Mouse (Mus musculus): ENCODE measurements around the gene Gja3. TPM values are rescaled to one million over a fixed set of nuclear protein-coding genes. Genes with fewer than 3 reads are reported as not detected.
"Not testable (repeated sequence)": the region's sequence is repeated elsewhere in the genome, so short reads cannot be mapped to it uniquely, and the experiment has no call there.

Gene Gja3
- polyA plus RNA-seq, 1 experiment from 2014 or later, result 0.78 TPM

DNA sequence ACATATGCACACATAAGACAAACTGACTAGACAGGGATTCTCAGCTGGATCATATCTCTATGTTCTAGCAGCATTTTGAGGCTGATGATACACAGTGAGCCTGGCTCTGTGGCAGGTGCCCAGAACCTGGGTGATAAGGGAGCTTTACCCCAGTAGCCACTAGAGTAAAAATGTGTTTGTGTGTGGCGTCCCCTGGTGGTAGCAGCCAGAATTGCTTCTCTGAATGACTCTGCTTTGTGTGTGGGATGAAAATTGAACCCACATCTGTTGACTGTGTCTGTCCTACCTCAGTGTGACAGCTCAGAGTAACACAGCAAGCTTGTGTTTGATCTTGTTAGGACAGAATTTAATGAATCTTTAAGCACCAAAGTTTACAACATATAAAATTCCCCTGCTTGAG is 2.2 kb upstream of the Gja3 start:
- H3K27me3 ChIP-seq (ENCODE audit: control insufficient read depth, insufficient read depth, low read length), result peaks cover 28% of the 10 kb centered on the region
- ATAC-seq (ENCODE audit: insufficient number of reproducible peaks, insufficient read depth, low FRiP score, low read depth); H3K9me3 ChIP-seq (ENCODE audit: control insufficient read depth, low read depth, low read length); H3K4me2 ChIP-seq (replicated peaks; ENCODE audit: low read depth, low read length); H3K9ac ChIP-seq (replicated peaks; ENCODE audit: low read depth, low read length); H3K4me3 ChIP-seq (ENCODE audit: low read depth, low read length); H3K36me3 ChIP-seq (ENCODE audit: control insufficient read depth, insufficient read depth, low read length); H3K4me1 ChIP-seq (ENCODE audit: control insufficient read depth, insufficient read depth, low read length); H3K27ac ChIP-seq (ENCODE audit: low read length): not testable (repeated sequence)
- WGBS, result 0% methylated on average over 1 of the region's 1 CpGs

GRCm38 (mm10) chr14:57057204-57057562 is 717 bp downstream of the Gja3 start:
- Histone ChIP-seq H3K36me3 (ENCODE audit: control insufficient read depth, insufficient read depth, low read length) (no peaks in the 10 kb centered on the region), H3K4me2 (replicated peaks; ENCODE audit: low read depth, low read length) (peak overlapping the region; percentile 95), H3K4me3 (ENCODE audit: low read depth, low read length) (peak overlapping the region; percentile 47), H3K9ac (replicated peaks; ENCODE audit: low read depth, low read length) (no peak overlapping the region), H3K9me3 (ENCODE audit: control insufficient read depth, low read depth, low read length) (no peaks in the 10 kb centered on the region), H3K27ac (ENCODE audit: low read length) (no peak overlapping the region), H3K27me3 (ENCODE audit: control insufficient read depth, insufficient read depth, low read length) (peaks cover 28% of the 10 kb centered on the region), H3K4me1 (ENCODE audit: control insufficient read depth, insufficient read depth, low read length) (no peaks in the 10 kb centered on the region)
- 3% methylated on average over 19 of the region's 19 CpGs for WGBS
- no peak for ATAC-seq (ENCODE audit: insufficient number of reproducible peaks, insufficient read depth, low FRiP score, low read depth)

GRCm38 (mm10) chr14:57052713-57053112 is 5.2 kb downstream of the Gja3 start:
- Histone ChIP-seq H3K4me1 (ENCODE audit: control insufficient read depth, insufficient read depth, low read length) (no peaks in the 10 kb centered on the region), H3K4me3 (ENCODE audit: low read depth, low read length) (no peak overlapping the region), H3K36me3 (ENCODE audit: control insufficient read depth, insufficient read depth, low read length) (no peaks in the 10 kb centered on the region), H3K27me3 (ENCODE audit: control insufficient read depth, insufficient read depth, low read length) (peaks cover 16% of the 10 kb centered on the region), H3K4me2 (replicated peaks; ENCODE audit: low read depth, low read length) (no peak overlapping the region), H3K9me3 (ENCODE audit: control insufficient read depth, low read depth, low read length) (no peaks in the 10 kb centered on the region), H3K9ac (replicated peaks; ENCODE audit: low read depth, low read length) (no peak overlapping the region), H3K27ac (ENCODE audit: low read length) (no peak overlapping the region)
- no peak for ATAC-seq (ENCODE audit: insufficient number of reproducible peaks, insufficient read depth, low FRiP score, low read depth)
- WGBS, result 66% methylated on average over 6 of the region's 6 CpGs

- Histone ChIP-seq H3K4me1 (ENCODE audit: control insufficient read depth, insufficient read depth, low read length) (no peaks in the 10 kb centered on the region), H3K9me3 (ENCODE audit: control insufficient read depth, low read depth, low read length) (no peaks in the 10 kb centered on the region), H3K36me3 (ENCODE audit: control insufficient read depth, insufficient read depth, low read length) (no peaks in the 10 kb centered on the region), H3K27me3 (ENCODE audit: control insufficient read depth, insufficient read depth, low read length) (no peaks in the 10 kb centered on the region), H3K4me3 (ENCODE audit: low read depth, low read length) (no peak overlapping the region), H3K9ac (replicated peaks; ENCODE audit: low read depth, low read length) (no peak overlapping the region), H3K4me2 (replicated peaks; ENCODE audit: low read depth, low read length) (no peak overlapping the region), H3K27ac (ENCODE audit: low read length) (no peak overlapping the region)
- no peak for ATAC-seq (ENCODE audit: insufficient number of reproducible peaks, insufficient read depth, low FRiP score, low read depth)
- 68% methylated on average over 6 of the region's 6 CpGs for WGBS
These were observed 14.0 kb downstream of the Gja3 start for GRCm38 (mm10) chr14:57043863-57044262.

- Histone ChIP-seq H3K27ac (ENCODE audit: low read length) (no peak overlapping the region), H3K27me3 (ENCODE audit: control insufficient read depth, insufficient read depth, low read length) (no peaks in the 10 kb centered on the region), H3K36me3 (ENCODE audit: control insufficient read depth, insufficient read depth, low read length) (no peaks in the 10 kb centered on the region), H3K9ac (replicated peaks; ENCODE audit: low read depth, low read length) (no peak overlapping the region), H3K4me3 (ENCODE audit: low read depth, low read length) (no peak overlapping the region), H3K4me2 (replicated peaks; ENCODE audit: low read depth, low read length) (no peak overlapping the region), H3K4me1 (ENCODE audit: control insufficient read depth, insufficient read depth, low read length) (no peaks in the 10 kb centered on the region), H3K9me3 (ENCODE audit: control insufficient read depth, low read depth, low read length) (no peaks in the 10 kb centered on the region)
- WGBS, result 46% methylated on average over 1 of the region's 1 CpGs
- ATAC-seq (ENCODE audit: insufficient number of reproducible peaks, insufficient read depth, low FRiP score, low read depth), result no peak
These were observed 16.5 kb downstream of the Gja3 start for GRCm38 (mm10) chr14:57041439-57041838.

- Histone ChIP-seq H3K9ac (replicated peaks; ENCODE audit: low read depth, low read length) (no peak overlapping the region), H3K4me2 (replicated peaks; ENCODE audit: low read depth, low read length) (no peak overlapping the region), H3K4me3 (ENCODE audit: low read depth, low read length) (no peak overlapping the region), H3K4me1 (ENCODE audit: control insufficient read depth, insufficient read depth, low read length) (no peaks in the 10 kb centered on the region), H3K9me3 (ENCODE audit: control insufficient read depth, low read depth, low read length) (no peaks in the 10 kb centered on the region), H3K27me3 (ENCODE audit: control insufficient read depth, insufficient read depth, low read length) (no peaks in the 10 kb centered on the region), H3K36me3 (ENCODE audit: control insufficient read depth, insufficient read depth, low read length) (no peaks in the 10 kb centered on the region), H3K27ac (ENCODE audit: low read length) (no peak overlapping the region)
- WGBS, result 57% methylated on average over 6 of the region's 6 CpGs
- ATAC-seq (ENCODE audit: insufficient number of reproducible peaks, insufficient read depth, low FRiP score, low read depth), result no peak
These were observed 22.9 kb downstream of the Gja3 start for GRCm38 (mm10) chr14:57034926-57035498.

- no peaks in the 10 kb centered on the region for H3K9me3 ChIP-seq (ENCODE audit: control insufficient read depth, low read depth, low read length)
- no peaks in the 10 kb centered on the region for H3K27me3 ChIP-seq (ENCODE audit: control insufficient read depth, insufficient read depth, low read length)
- ATAC-seq (ENCODE audit: insufficient number of reproducible peaks, insufficient read depth, low FRiP score, low read depth), result no peak
- no peak overlapping the region for H3K4me2 ChIP-seq (replicated peaks; ENCODE audit: low read depth, low read length)
- H3K9ac ChIP-seq (replicated peaks; ENCODE audit: low read depth, low read length), result no peak overlapping the region
- no peak overlapping the region for H3K27ac ChIP-seq (ENCODE audit: low read length)
- no peak overlapping the region for H3K4me3 ChIP-seq (ENCODE audit: low read depth, low read length)
- 48% methylated on average over 9 of the region's 9 CpGs for WGBS
- H3K36me3 ChIP-seq (ENCODE audit: control insufficient read depth, insufficient read depth, low read length), result no peaks in the 10 kb centered on the region
- no peaks in the 10 kb centered on the region for H3K4me1 ChIP-seq (ENCODE audit: control insufficient read depth, insufficient read depth, low read length)
These were observed 23.8 kb downstream of the Gja3 start for GRCm38 (mm10) chr14:57034135-57034534.

DNA sequence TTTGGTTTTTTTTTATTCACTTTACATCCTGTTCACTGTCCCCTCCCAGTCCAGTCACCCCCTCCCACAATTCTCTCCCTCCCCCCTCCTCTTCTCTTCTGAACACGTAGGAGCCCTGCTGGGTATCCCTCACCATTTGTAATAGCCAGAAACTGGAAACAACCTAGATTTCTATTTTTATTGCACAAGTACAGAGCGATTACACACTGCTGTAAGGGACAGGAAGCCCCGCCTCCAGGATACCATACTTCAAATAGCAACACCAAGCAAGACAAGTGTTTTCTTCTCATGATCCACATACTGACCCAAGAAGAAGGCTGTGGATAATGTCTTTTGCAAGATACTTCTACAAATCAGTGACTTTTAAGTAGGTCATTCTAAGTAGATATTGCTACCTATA is 25.1 kb downstream of the Gja3 start:
- no peak overlapping the region for H3K4me3 ChIP-seq (ENCODE audit: low read depth, low read length)
- H3K27me3 ChIP-seq (ENCODE audit: control insufficient read depth, insufficient read depth, low read length), result no peaks in the 10 kb centered on the region
- no peak overlapping the region for H3K27ac ChIP-seq (ENCODE audit: low read length)
- no peaks in the 10 kb centered on the region for H3K4me1 ChIP-seq (ENCODE audit: control insufficient read depth, insufficient read depth, low read length)
- no peaks in the 10 kb centered on the region for H3K36me3 ChIP-seq (ENCODE audit: control insufficient read depth, insufficient read depth, low read length)
- WGBS, result 77% methylated on average over 3 of the region's 3 CpGs
- no peak for ATAC-seq (ENCODE audit: insufficient number of reproducible peaks, insufficient read depth, low FRiP score, low read depth)
- no peak overlapping the region for H3K4me2 ChIP-seq (replicated peaks; ENCODE audit: low read depth, low read length)
- H3K9me3 ChIP-seq (ENCODE audit: control insufficient read depth, low read depth, low read length), result no peaks in the 10 kb centered on the region
- H3K9ac ChIP-seq (replicated peaks; ENCODE audit: low read depth, low read length), result no peak overlapping the region

GRCm38 (mm10) chr14:57018436-57018835 is 39.5 kb downstream of the Gja3 start:
- no peak for ATAC-seq (ENCODE audit: insufficient number of reproducible peaks, insufficient read depth, low FRiP score, low read depth)
- Histone ChIP-seq H3K36me3 (ENCODE audit: control insufficient read depth, insufficient read depth, low read length) (no peaks in the 10 kb centered on the region), H3K4me3 (ENCODE audit: low read depth, low read length) (no peak overlapping the region), H3K9me3 (ENCODE audit: control insufficient read depth, low read depth, low read length) (no peaks in the 10 kb centered on the region), H3K9ac (replicated peaks; ENCODE audit: low read depth, low read length) (no peak overlapping the region), H3K27me3 (ENCODE audit: control insufficient read depth, insufficient read depth, low read length) (no peaks in the 10 kb centered on the region), H3K4me1 (ENCODE audit: control insufficient read depth, insufficient read depth, low read length) (no peaks in the 10 kb centered on the region), H3K27ac (ENCODE audit: low read length) (no peak overlapping the region), H3K4me2 (replicated peaks; ENCODE audit: low read depth, low read length) (no peak overlapping the region)
- 81% methylated on average over 2 of the region's 2 CpGs for WGBS
